Mouse (Mus musculus) erythroid progenitor cell, adult 5-6 weeks (primary cell): ENCODE results near the gene Usp4. TPM values are rescaled to one million over a fixed set of nuclear protein-coding genes. Genes with fewer than 3 reads are reported as not detected.

Experiments
- ATAC-seq: replicated peaks from 2 replicates; pipeline ENCODE4 v1.8.0; 2016; ENCODE audit warnings: moderate number of reproducible peaks, mild to moderate bottlenecking, moderate TSS enrichment, inconsistent platforms; ENCODE audit not compliant: poor library complexity, low FRiP score, severe bottlenecking
- total RNA-seq, 2 experiments: library from RNA; stranded (forward) in 1 of 2; stranded (reverse) in 1 of 2; fragments of 150-400 nt in 1 of 2; fragments of 186-747, 209-891 nt in 1 of 2; gene quantifications; 2 replicates each; pipeline versions ENCODE4 v1.2.3 to v1.2.4; 2015 to 2017; ENCODE audit warnings: low replicate concordance in 2 of 2

The Usp4 gene
- total RNA-seq, 2 experiments from 2014 or later, result 123 to 251 TPM

GRCm38 (mm10) chr9:108398324-108398723, 50.7 kb downstream of the Usp4 start:
- no peak for ATAC-seq

- ATAC-seq, result no peak
Observed at GRCm38 (mm10) chr9:108401186-108401960, 53.7 kb downstream of the Usp4 start.

GRCm38 (mm10) chr9:108403081-108403480, 55.4 kb downstream of the Usp4 start:
- ATAC-seq, result no peak

- ATAC-seq, result no peak
Observed at GRCm38 (mm10) chr9:108404451-108404850, 56.8 kb downstream of the Usp4 start.

- no peak for ATAC-seq
Observed at GRCm38 (mm10) chr9:108409535-108409934, 61.9 kb downstream of the Usp4 start.

- no peak for ATAC-seq
Observed at GRCm38 (mm10) chr9:108411381-108411942, 63.8 kb downstream of the Usp4 start.

- no peak for ATAC-seq
Observed at GRCm38 (mm10) chr9:108412221-108412620, 64.6 kb downstream of the Usp4 start.

- ATAC-seq, result no peak
Observed at GRCm38 (mm10) chr9:108428384-108428783, 80.7 kb downstream of the Usp4 start, which contains the start of gene Ccdc36. Gene Ccdc36, minus strand, starts transcription at chr9:108428484.

- ATAC-seq, result peak; percentile 82
Observed at GRCm38 (mm10) chr9:108431431-108432067, 83.9 kb downstream of the Usp4 start.

GRCm38 (mm10) chr9:108436182-108436581, 88.5 kb downstream of the Usp4 start, which contains the start of gene BC048562:
Gene BC048562, plus strand, starts transcription at chr9:108436482.
- ATAC-seq, result no peak

- ATAC-seq, result no peak
Observed at GRCm38 (mm10) chr9:108439176-108439575, 91.5 kb downstream of the Usp4 start.

GRCm38 (mm10) chr9:108440485-108440884, 92.8 kb downstream of the Usp4 start:
- no peak for ATAC-seq

GRCm38 (mm10) chr9:108441236-108441919, 93.7 kb downstream of the Usp4 start:
- no peak for ATAC-seq

Other genes with a start within 250 kb of the Usp4 start
- gene Bsn, start 157.5 kb upstream of the Usp4 start, total RNA-seq (2015; ENCODE audit: low replicate concordance), result under 0.01 and 0.42 TPM in 2 replicates
- 1.5 TPM in 1 of 2 replicates, not detected in the other for gene Bsn, start 157.5 kb upstream of the Usp4 start, total RNA-seq (2017; ENCODE audit: low replicate concordance)
- 11.2 and 14.3 TPM in 2 replicates for gene Dag1, start 83.9 kb upstream of the Usp4 start, total RNA-seq (2015; ENCODE audit: low replicate concordance)
- 5.4 and 6.3 TPM in 2 replicates for gene Dag1, start 83.9 kb upstream of the Usp4 start, total RNA-seq (2017; ENCODE audit: low replicate concordance)
- not detected in 2 replicates for gene Nicn1, start 57.4 kb upstream of the Usp4 start, total RNA-seq (2015; ENCODE audit: low replicate concordance)
- gene Nicn1, start 57.4 kb upstream of the Usp4 start, total RNA-seq (2017; ENCODE audit: low replicate concordance), result 0.64 and 0.91 TPM in 2 replicates
- gene Amt, start 51.0 kb upstream of the Usp4 start, total RNA-seq (2015; ENCODE audit: low replicate concordance), result not detected in 2 replicates
- gene Amt, start 51.0 kb upstream of the Usp4 start, total RNA-seq (2017; ENCODE audit: low replicate concordance), result not detected in 2 replicates
- 157 and 175 TPM in 2 replicates for gene Rhoa, start 41.7 kb upstream of the Usp4 start, total RNA-seq (2015; ENCODE audit: low replicate concordance)
- gene Rhoa, start 41.7 kb upstream of the Usp4 start, total RNA-seq (2017; ENCODE audit: low replicate concordance), result 253 and 313 TPM in 2 replicates
- gene Tcta, start 41.7 kb upstream of the Usp4 start, total RNA-seq (2015; ENCODE audit: low replicate concordance), result 5.9 and 11.5 TPM in 2 replicates
- 2.3 and 2.4 TPM in 2 replicates for gene Tcta, start 41.7 kb upstream of the Usp4 start, total RNA-seq (2017; ENCODE audit: low replicate concordance)
- 4,218 and 4,387 TPM in 2 replicates for gene Gpx1, start 8.9 kb upstream of the Usp4 start, total RNA-seq (2015; ENCODE audit: low replicate concordance)
- 2,703 and 2,741 TPM in 2 replicates for gene Gpx1, start 8.9 kb upstream of the Usp4 start, total RNA-seq (2017; ENCODE audit: low replicate concordance)
- 2.1 and 2.2 TPM in 2 replicates for gene 1700102P08Rik, start 45.0 kb downstream of the Usp4 start, total RNA-seq (2015; ENCODE audit: low replicate concordance)
- gene 1700102P08Rik, start 45.0 kb downstream of the Usp4 start, total RNA-seq (2017; ENCODE audit: low replicate concordance), result 1.2 and 4.6 TPM in 2 replicates
- gene Ccdc36, start 80.6 kb downstream of the Usp4 start, total RNA-seq (2015; ENCODE audit: low replicate concordance), result not detected in 2 replicates
- gene Ccdc36, start 80.6 kb downstream of the Usp4 start, total RNA-seq (2017; ENCODE audit: low replicate concordance), result 1.1 TPM in 1 of 2 replicates, not detected in the other
- gene BC048562, start 88.6 kb downstream of the Usp4 start, total RNA-seq (2015; ENCODE audit: low replicate concordance), result not detected in 2 replicates
- not detected in 2 replicates for gene BC048562, start 88.6 kb downstream of the Usp4 start, total RNA-seq (2017; ENCODE audit: low replicate concordance)
- 3.4 and 23.4 TPM in 2 replicates for gene Ccdc71, start 112.7 kb downstream of the Usp4 start, total RNA-seq (2015; ENCODE audit: low replicate concordance)
- 9.5 and 14.6 TPM in 2 replicates for gene Ccdc71, start 112.7 kb downstream of the Usp4 start, total RNA-seq (2017; ENCODE audit: low replicate concordance)
- 2.5 and 2.9 TPM in 2 replicates for gene Klhdc8b, start 113.7 kb downstream of the Usp4 start, total RNA-seq (2015; ENCODE audit: low replicate concordance)
- 5.4 TPM in 1 of 2 replicates, not detected in the other for gene Klhdc8b, start 113.7 kb downstream of the Usp4 start, total RNA-seq (2017; ENCODE audit: low replicate concordance)
- gene Lamb2, start 131.9 kb downstream of the Usp4 start, total RNA-seq (2015; ENCODE audit: low replicate concordance), result not detected in 2 replicates
- not detected in 2 replicates for gene Lamb2, start 131.9 kb downstream of the Usp4 start, total RNA-seq (2017; ENCODE audit: low replicate concordance)
- gene Usp19, start 142.7 kb downstream of the Usp4 start, total RNA-seq (2015; ENCODE audit: low replicate concordance), result 52.6 and 63.7 TPM in 2 replicates
- 54.7 and 58.7 TPM in 2 replicates for gene Usp19, start 142.7 kb downstream of the Usp4 start, total RNA-seq (2017; ENCODE audit: low replicate concordance)
- gene Qars, start 159.9 kb downstream of the Usp4 start, total RNA-seq (2015; ENCODE audit: low replicate concordance), result 67.5 and 85.1 TPM in 2 replicates
- 78.3 and 79.2 TPM in 2 replicates for gene Qars, start 159.9 kb downstream of the Usp4 start, total RNA-seq (2017; ENCODE audit: low replicate concordance)
- 92.6 and 141 TPM in 2 replicates for gene Qrich1, start 169.0 kb downstream of the Usp4 start, total RNA-seq (2015; ENCODE audit: low replicate concordance)
- 117 and 139 TPM in 2 replicates for gene Qrich1, start 169.0 kb downstream of the Usp4 start, total RNA-seq (2017; ENCODE audit: low replicate concordance)
- gene Impdh2, start 212.4 kb downstream of the Usp4 start, total RNA-seq (2015; ENCODE audit: low replicate concordance), result 28.8 and 75.0 TPM in 2 replicates
- 37.1 and 46.5 TPM in 2 replicates for gene Impdh2, start 212.4 kb downstream of the Usp4 start, total RNA-seq (2017; ENCODE audit: low replicate concordance)
- gene Ndufaf3, start 219.6 kb downstream of the Usp4 start, total RNA-seq (2015; ENCODE audit: low replicate concordance), result 16.3 and 22.0 TPM in 2 replicates
- gene Ndufaf3, start 219.6 kb downstream of the Usp4 start, total RNA-seq (2017; ENCODE audit: low replicate concordance), result 1.4 and 37.6 TPM in 2 replicates
- 47.8 and 48.7 TPM in 2 replicates for gene Dalrd3, start 222.0 kb downstream of the Usp4 start, total RNA-seq (2015; ENCODE audit: low replicate concordance)
- gene Dalrd3, start 222.0 kb downstream of the Usp4 start, total RNA-seq (2017; ENCODE audit: low replicate concordance), result 18.7 and 23.7 TPM in 2 replicates
- 2.9 and 6.8 TPM in 2 replicates for gene Wdr6, start 230.9 kb downstream of the Usp4 start, total RNA-seq (2015; ENCODE audit: low replicate concordance)
- 1.4 and 3.7 TPM in 2 replicates for gene Wdr6, start 230.9 kb downstream of the Usp4 start, total RNA-seq (2017; ENCODE audit: low replicate concordance)
- gene P4htm, start 249.8 kb downstream of the Usp4 start, total RNA-seq (2015; ENCODE audit: low replicate concordance), result not detected in 2 replicates
- not detected in 2 replicates for gene P4htm, start 249.8 kb downstream of the Usp4 start, total RNA-seq (2017; ENCODE audit: low replicate concordance)